Mouse (Mus musculus) lung, adult 2 months (tissue): ENCODE data around the gene Mgarp.

Experiments
- CTCF ChIP-seq: fragments of 200-500 bp; IDR thresholded peaks from 2 replicates; pipeline ENCODE4 v1.5.1; 2011; ENCODE audit warnings: mild to moderate bottlenecking, low read length, control low read depth; ENCODE audit not compliant: insufficient read depth
- POLR2A ChIP-seq: fragments of 200-500 bp; IDR thresholded peaks from 2 replicates; pipeline ENCODE4 v1.6.1; 2011; ENCODE audit warnings: low read depth, mild to moderate bottlenecking, control low read depth, low read length, borderline replicate concordance; ENCODE audit errors: extremely low read depth

DNA sequence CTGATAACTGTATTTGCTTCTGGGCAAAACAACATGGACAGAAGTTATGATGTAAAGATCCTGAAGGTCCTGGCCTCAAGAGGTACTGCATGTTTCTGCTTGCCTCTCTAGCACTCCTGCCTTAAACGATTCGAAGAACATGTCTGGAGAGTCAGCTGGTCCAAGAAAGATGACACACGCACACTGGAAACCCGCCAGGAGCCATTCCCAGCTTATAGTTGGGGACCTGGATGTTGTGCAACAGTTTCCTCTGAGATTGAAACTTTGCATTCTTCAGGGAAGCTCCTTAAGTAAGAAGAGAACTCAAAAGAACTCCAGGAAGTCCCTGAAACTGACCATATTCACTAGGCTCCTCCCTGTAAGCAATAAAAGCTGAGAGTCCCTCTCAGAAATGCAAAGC lies 53.3 kb downstream of the Mgarp start:
- TF ChIP-seq POLR2A: no peak
- TF ChIP-seq CTCF: no peak
